Mouse (Mus musculus): ENCODE data around the gene Bace1. TPM values are rescaled to one million over a fixed set of nuclear protein-coding genes. Genes with fewer than 3 reads are reported as not detected.

Bace1 gene
- 3.6 TPM for polyA plus RNA-seq (2015; fragmentation: Illumina TruSeq; extraction: RNeasy Lipid Tissue Mini Kit (QIAGEN cat#74804); ENCODE audit: insufficient read depth, low read depth, low replicate concordance)

GRCm38 (mm10) chr9:45838434-45839138 is at the start of gene Bace1:
TSS of gene Bace1 (plus strand) at chr9:45838580.

GRCm38 (mm10) chr9:45828291-45828963 is 10.0 kb upstream of the Bace1 start, which contains the start of gene Cep164:
TSS of gene Cep164 (minus strand) at chr9:45828691.

GRCm38 (mm10) chr9:45906355-45907077 is 68.1 kb downstream of the Bace1 start, which contains the start of the genes Pcsk7 and Rnf214:
TSS of gene Pcsk7 (plus strand) at chr9:45906497.
TSS of gene Rnf214 (minus strand) at chr9:45906911.

Other genes with a start within 250 kb of the Bace1 start
- gene Cep164, start 9.9 kb upstream of the Bace1 start, polyA plus RNA-seq (2015; fragmentation: Illumina TruSeq; extraction: RNeasy Lipid Tissue Mini Kit (QIAGEN cat#74804); ENCODE audit: insufficient read depth, low read depth, low replicate concordance): 3.6 TPM
- gene Pcsk7, start 67.9 kb downstream of the Bace1 start, polyA plus RNA-seq (2015; fragmentation: Illumina TruSeq; extraction: RNeasy Lipid Tissue Mini Kit (QIAGEN cat#74804); ENCODE audit: insufficient read depth, low read depth, low replicate concordance): 6.9 TPM
- 5.1 TPM for gene Rnf214, start 68.3 kb downstream of the Bace1 start, polyA plus RNA-seq (2015; fragmentation: Illumina TruSeq; extraction: RNeasy Lipid Tissue Mini Kit (QIAGEN cat#74804); ENCODE audit: insufficient read depth, low read depth, low replicate concordance)
- gene Tagln, start 97.5 kb downstream of the Bace1 start, polyA plus RNA-seq (2015; fragmentation: Illumina TruSeq; extraction: RNeasy Lipid Tissue Mini Kit (QIAGEN cat#74804); ENCODE audit: insufficient read depth, low read depth, low replicate concordance): 69.0 TPM
- 30.7 TPM for gene Sidt2, start 116.7 kb downstream of the Bace1 start, polyA plus RNA-seq (2015; fragmentation: Illumina TruSeq; extraction: RNeasy Lipid Tissue Mini Kit (QIAGEN cat#74804); ENCODE audit: insufficient read depth, low read depth, low replicate concordance)
- 8.2 TPM for gene Pafah1b2, start 174.1 kb downstream of the Bace1 start, polyA plus RNA-seq (2015; fragmentation: Illumina TruSeq; extraction: RNeasy Lipid Tissue Mini Kit (QIAGEN cat#74804); ENCODE audit: insufficient read depth, low read depth, low replicate concordance)
- 8.4 TPM for gene Sik3, start 174.2 kb downstream of the Bace1 start, polyA plus RNA-seq (2015; fragmentation: Illumina TruSeq; extraction: RNeasy Lipid Tissue Mini Kit (QIAGEN cat#74804); ENCODE audit: insufficient read depth, low read depth, low replicate concordance)